Mouse (Mus musculus) liver, adult 2 months (tissue): ENCODE results near the gene Hspb3.

Experiments
- CTCF ChIP-seq: fragments of 200-500 bp; IDR thresholded peaks from 2 replicates; pipeline ENCODE4 v1.5.1; 2011; ENCODE audit warnings: low read depth, low read length, control low read depth
- POLR2A ChIP-seq: fragments of 200-500 bp; IDR thresholded peaks from 2 replicates; pipeline ENCODE4 v1.6.1; 2011; ENCODE audit warnings: low read length, control low read depth; ENCODE audit not compliant: insufficient read depth; ENCODE audit errors: extremely low read depth

GRCm38 (mm10) chr13:113640944-113641597 lies 22.4 kb downstream of the Hspb3 start:
- TF ChIP-seq POLR2A (no peak), CTCF (peak; percentile 19; the same call in 1 of the 2 replicates)
